Mouse (Mus musculus): ENCODE results near the gene Bend4. TPM values are rescaled to one million over a fixed set of nuclear protein-coding genes. Genes with fewer than 3 reads are reported as not detected.

Gene Bend4
- polyA plus RNA-seq, 1 experiment from 2014 or later: 23.3 TPM

DNA sequence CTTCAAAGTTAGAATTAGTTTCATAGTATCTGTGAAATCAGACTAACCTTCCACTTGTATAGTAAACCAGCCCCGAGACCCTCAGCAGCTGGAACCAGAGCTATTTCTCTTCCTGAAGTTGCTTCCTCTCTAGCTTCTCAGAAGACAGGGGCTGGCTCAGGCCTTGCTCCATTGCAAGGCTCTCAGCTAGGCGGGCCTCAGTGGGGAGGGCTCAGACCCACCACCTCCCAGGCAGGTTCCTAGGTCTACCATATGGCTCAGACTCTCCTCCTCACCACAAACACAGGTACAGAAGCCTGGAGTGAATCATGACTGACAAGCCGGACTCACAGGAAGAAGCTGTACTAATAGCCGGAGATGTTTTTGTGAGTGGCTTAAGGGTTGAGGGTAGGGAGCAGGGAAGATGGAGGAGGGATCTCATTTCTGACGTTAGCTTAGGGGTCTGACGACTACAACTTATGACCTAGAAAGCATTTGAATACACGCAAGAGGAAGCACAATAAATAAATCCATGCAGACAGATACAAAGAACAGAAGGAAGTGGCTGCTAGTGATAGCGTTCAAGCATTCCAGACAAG is 51.0 kb downstream of the Bend4 start:
- H3K27ac ChIP-seq (ENCODE audit: low read depth, low read length): no peak overlapping the region
- H3K9me3 ChIP-seq (ENCODE audit: control insufficient read depth, low read length): no peaks in the 10 kb centered on the region
- no peak overlapping the region for H3K4me3 ChIP-seq (ENCODE audit: low read depth, low read length)
- H3K4me2 ChIP-seq (ENCODE audit: low read depth, low read length): no peak overlapping the region
- H3K27me3 ChIP-seq (ENCODE audit: control insufficient read depth, insufficient read depth, low read length): no peaks in the 10 kb centered on the region
- no peaks in the 10 kb centered on the region for H3K4me1 ChIP-seq (ENCODE audit: control insufficient read depth, insufficient read depth, low read length)
- WGBS: 79% methylated on average over 8 of the region's 8 CpGs
- ATAC-seq (ENCODE audit: low read depth): no peak
- H3K9ac ChIP-seq (replicated peaks; ENCODE audit: low read depth, low read length): no peak overlapping the region
- H3K36me3 ChIP-seq (ENCODE audit: control insufficient read depth, insufficient read depth, low read length): no peaks in the 10 kb centered on the region

DNA sequence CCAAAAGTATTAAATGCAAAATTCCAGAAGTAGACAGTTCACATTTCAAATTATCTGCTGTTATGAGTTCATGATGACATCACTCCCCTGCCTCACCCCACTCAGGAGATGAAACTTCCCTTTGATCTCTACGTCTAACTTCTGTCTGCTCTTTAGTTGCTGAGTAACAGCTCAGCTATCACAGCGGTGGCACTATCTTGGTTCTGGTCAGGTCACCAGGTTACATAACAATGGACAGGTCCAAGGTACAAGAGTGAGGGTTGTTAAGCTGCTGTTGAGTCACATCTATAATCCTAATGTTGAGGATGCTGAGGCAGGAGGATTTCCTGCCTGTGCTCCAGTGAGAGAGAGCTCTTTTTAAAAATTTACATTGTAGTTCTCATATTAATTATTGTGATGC is 65.2 kb downstream of the Bend4 start:
- 86% methylated on average over 2 of the region's 2 CpGs for WGBS
- H3K36me3 ChIP-seq (ENCODE audit: control insufficient read depth, insufficient read depth, low read length): no peaks in the 10 kb centered on the region
- H3K4me2 ChIP-seq (ENCODE audit: low read depth, low read length): no peak overlapping the region
- no peak overlapping the region for H3K9ac ChIP-seq (replicated peaks; ENCODE audit: low read depth, low read length)
- ATAC-seq (ENCODE audit: low read depth): no peak
- H3K9me3 ChIP-seq (ENCODE audit: control insufficient read depth, low read length): no peaks in the 10 kb centered on the region
- no peak overlapping the region for H3K27ac ChIP-seq (ENCODE audit: low read depth, low read length)
- no peaks in the 10 kb centered on the region for H3K27me3 ChIP-seq (ENCODE audit: control insufficient read depth, insufficient read depth, low read length)
- H3K4me1 ChIP-seq (ENCODE audit: control insufficient read depth, insufficient read depth, low read length): no peaks in the 10 kb centered on the region
- H3K4me3 ChIP-seq (ENCODE audit: low read depth, low read length): no peak overlapping the region

DNA sequence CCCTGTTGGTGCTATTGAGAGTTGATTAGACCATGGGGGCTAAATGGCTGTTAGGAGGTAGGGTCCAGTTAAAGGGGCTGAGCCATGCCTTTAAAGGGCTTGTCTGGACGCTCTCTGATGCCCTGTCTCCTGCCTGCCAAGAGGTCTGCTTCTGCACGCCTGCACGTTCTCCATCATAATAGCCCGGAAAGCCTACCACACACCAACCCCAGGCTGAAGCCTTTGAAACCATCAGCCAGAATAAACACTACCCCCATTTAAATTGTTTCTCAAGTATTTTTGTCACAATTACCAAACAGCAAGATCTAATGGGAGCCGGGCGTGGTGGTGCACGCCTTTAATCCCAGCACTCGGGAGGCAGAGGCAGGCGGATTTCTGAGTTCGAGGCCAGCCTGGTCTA is 65.8 kb downstream of the Bend4 start:
- Histone ChIP-seq H3K4me2 (ENCODE audit: low read depth, low read length) (no peak overlapping the region), H3K36me3 (ENCODE audit: control insufficient read depth, insufficient read depth, low read length) (no peaks in the 10 kb centered on the region), H3K9me3 (ENCODE audit: control insufficient read depth, low read length) (no peaks in the 10 kb centered on the region), H3K4me1 (ENCODE audit: control insufficient read depth, insufficient read depth, low read length) (no peaks in the 10 kb centered on the region), H3K27ac (ENCODE audit: low read depth, low read length) (no peak overlapping the region), H3K27me3 (ENCODE audit: control insufficient read depth, insufficient read depth, low read length) (no peaks in the 10 kb centered on the region), H3K4me3 (ENCODE audit: low read depth, low read length) (no peak overlapping the region), H3K9ac (replicated peaks; ENCODE audit: low read depth, low read length) (no peak overlapping the region)
- 95% methylated on average over 8 of the region's 10 CpGs for WGBS
- no peak for ATAC-seq (ENCODE audit: low read depth)

DNA sequence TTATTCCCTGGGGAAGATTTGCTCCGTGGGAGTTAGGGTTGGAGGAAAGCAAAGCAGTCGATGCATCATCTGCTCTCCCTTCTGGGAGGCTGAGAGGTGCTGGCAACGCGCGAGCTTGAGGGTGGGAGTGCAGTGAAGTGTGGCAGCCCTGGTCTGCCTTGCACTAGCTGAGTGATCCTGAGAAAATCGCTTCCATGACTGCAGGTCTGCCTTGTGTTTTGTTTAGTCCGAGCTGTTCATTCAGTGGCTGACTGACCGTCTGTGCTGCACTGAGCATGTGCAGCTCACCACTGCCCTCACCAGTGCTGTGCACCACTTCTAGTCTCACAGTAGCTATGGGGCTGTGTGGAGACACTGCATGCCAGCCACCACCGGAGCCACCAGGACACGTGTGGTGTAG is 79.2 kb downstream of the Bend4 start:
- H3K4me3 ChIP-seq (ENCODE audit: low read depth, low read length): no peak overlapping the region
- ATAC-seq (ENCODE audit: low read depth): peak; percentile 46; the same call in 1 of the 2 replicates
- H3K9ac ChIP-seq (replicated peaks; ENCODE audit: low read depth, low read length): no peak overlapping the region
- no peaks in the 10 kb centered on the region for H3K4me1 ChIP-seq (ENCODE audit: control insufficient read depth, insufficient read depth, low read length)
- no peaks in the 10 kb centered on the region for H3K9me3 ChIP-seq (ENCODE audit: control insufficient read depth, low read length)
- no peaks in the 10 kb centered on the region for H3K27me3 ChIP-seq (ENCODE audit: control insufficient read depth, insufficient read depth, low read length)
- peaks cover 24% of the 10 kb centered on the region for H3K36me3 ChIP-seq (ENCODE audit: control insufficient read depth, insufficient read depth, low read length)
- WGBS: 81% methylated on average over 10 of the region's 10 CpGs
- H3K27ac ChIP-seq (ENCODE audit: low read depth, low read length): no peak overlapping the region
- no peak overlapping the region for H3K4me2 ChIP-seq (ENCODE audit: low read depth, low read length)

DNA sequence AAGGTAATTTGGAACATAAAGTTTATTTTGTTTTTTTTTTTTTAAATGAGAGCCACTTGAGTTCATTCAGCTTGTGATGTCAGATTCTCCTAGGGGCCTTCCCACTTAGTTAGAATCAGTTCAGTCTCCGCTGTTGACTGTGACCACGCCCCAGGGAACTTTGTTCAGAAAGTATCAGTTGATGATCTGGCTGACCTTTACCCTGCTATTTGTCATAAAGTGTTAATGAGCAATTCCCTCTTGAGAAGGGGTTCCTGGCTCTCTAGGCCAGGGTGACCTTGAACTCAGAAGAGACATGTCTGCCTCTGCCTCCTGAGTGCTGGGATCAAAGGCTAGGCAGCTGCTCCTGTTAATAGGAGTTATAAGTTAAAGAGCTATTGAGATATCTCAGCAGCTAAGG is 81.0 kb downstream of the Bend4 start:
- Histone ChIP-seq H3K9ac (replicated peaks; ENCODE audit: low read depth, low read length) (no peak overlapping the region), H3K4me3 (ENCODE audit: low read depth, low read length) (no peak overlapping the region), H3K36me3 (ENCODE audit: control insufficient read depth, insufficient read depth, low read length) (peaks cover 33% of the 10 kb centered on the region), H3K4me1 (ENCODE audit: control insufficient read depth, insufficient read depth, low read length) (no peaks in the 10 kb centered on the region), H3K27me3 (ENCODE audit: control insufficient read depth, insufficient read depth, low read length) (no peaks in the 10 kb centered on the region), H3K4me2 (ENCODE audit: low read depth, low read length) (no peak overlapping the region), H3K9me3 (ENCODE audit: control insufficient read depth, low read length) (no peaks in the 10 kb centered on the region), H3K27ac (ENCODE audit: low read depth, low read length) (no peak overlapping the region)
- WGBS: 91% methylated on average over 2 of the region's 2 CpGs
- no peak for ATAC-seq (ENCODE audit: low read depth)

Other genes starting within 250 kb of the Bend4 start
- gene Tmem33, start 167.7 kb downstream of the Bend4 start, polyA plus RNA-seq (2014; fragmentation: Nextera tagmentation; extraction: Ambion mirVana): 66.0 and 76.9 TPM in 2 replicates
- gene Slc30a9, start 121.4 kb downstream of the Bend4 start, polyA plus RNA-seq (2014; fragmentation: Nextera tagmentation; extraction: Ambion mirVana): 200 and 215 TPM in 2 replicates
- gene Shisa3, start 179.6 kb upstream of the Bend4 start, polyA plus RNA-seq (2014; fragmentation: Nextera tagmentation; extraction: Ambion mirVana): 2.4 and 3.2 TPM in 2 replicates

All from neural tube, embryonic 14.5 days (tissue).